Mouse (Mus musculus) ES-Bruce4 (cell line): ENCODE data around the gene Prep.

Experiments
- CTCF ChIP-seq: IDR thresholded peaks from one replicate; pipeline ENCODE4 v1.8.1; 2011; ENCODE audit warnings: low read depth, low read length
- EP300 ChIP-seq: IDR thresholded peaks from 2 replicates; pipeline ENCODE4 v1.6.1; 2011; ENCODE audit warnings: low read depth, low read length; ENCODE audit not compliant: insufficient read depth
- POLR2A ChIP-seq: IDR thresholded peaks from one replicate; pipeline ENCODE4 v1.8.1; 2011; ENCODE audit warnings: low read length; ENCODE audit not compliant: insufficient read depth

- TF ChIP-seq POLR2A: no peak
- TF ChIP-seq CTCF: no peak
- TF ChIP-seq EP300: 0 out of 2 replicates have a peak, but pooled peaks have one; percentile 19
These were observed 17.5 kb downstream of the Prep start for GRCm38 (mm10) chr10:45084471-45084870.
